Mouse (Mus musculus): ENCODE data around the gene Sertad2. TPM values are rescaled to one million over a fixed set of nuclear protein-coding genes. Genes with fewer than 3 reads are reported as not detected.

Gene Sertad2
- polyA plus RNA-seq, 2 experiments, result 11.6 to 22.5 TPM

DNA sequence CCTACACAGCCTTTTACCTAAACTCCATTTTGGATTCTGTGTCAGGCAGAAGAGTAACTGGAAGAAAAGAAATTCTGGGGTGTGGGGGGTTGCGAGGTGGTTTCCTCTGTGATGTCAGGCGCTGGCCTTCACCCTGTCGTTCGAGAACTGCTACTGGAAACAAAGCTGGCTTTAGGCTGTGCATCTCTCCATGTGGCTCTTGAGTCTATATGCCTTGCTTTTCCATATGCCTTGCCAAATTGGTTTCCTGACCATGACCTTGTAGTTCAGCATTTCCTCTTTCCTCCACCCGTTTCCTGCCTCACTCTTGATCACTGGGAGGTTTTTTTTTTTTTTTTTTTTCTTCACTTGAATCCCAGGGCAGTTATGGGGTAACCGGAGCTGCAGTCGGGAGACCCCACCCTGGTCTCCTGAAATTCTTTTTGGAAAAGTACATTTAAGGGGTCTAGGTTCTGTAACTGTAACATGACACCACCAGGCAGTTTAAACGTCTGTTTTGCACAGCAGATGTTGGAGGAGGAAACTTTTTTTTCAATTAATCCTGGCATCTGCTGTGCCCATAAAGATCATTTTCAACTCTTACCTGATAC is 33.1 kb downstream of the Sertad2 start:
- no peak overlapping the region for H3K4me3 ChIP-seq (ENCODE audit: insufficient read depth in 1 of 2, low read depth in 2 of 2, low read length in 2 of 2)
- no peaks in the 10 kb centered on the region for H3K9me3 ChIP-seq (ENCODE audit: control insufficient read depth, low read length)
- H3K27me3 ChIP-seq (ENCODE audit: control insufficient read depth, insufficient read depth, low read length), result no peaks in the 10 kb centered on the region
- DNase-seq (ENCODE audit: low read depth in 3 of 3, low spot score in 3 of 3), result no peak
- no peak overlapping the region for H3K4me2 ChIP-seq (ENCODE audit: low read depth)
- TF ChIP-seq CTCF (IDR thresholded peaks at IDR 0.05; ENCODE audit: low read depth) (no peak), EP300 (IDR thresholded peaks at IDR 0.05; ENCODE audit: low read depth) (no peak)
- H3K4me1 ChIP-seq (replicated peaks; ENCODE audit: control insufficient read depth in 2 of 2, insufficient read depth in 2 of 2, low read length in 1 of 2), result no peaks in the 10 kb centered on the region; a peak in 1 of 4 replicates
- WGBS (ENCODE audit: insufficient replicate concordance), result 32% methylated on average over 8 of the region's 8 CpGs
- no peaks in the 10 kb centered on the region for H3K36me3 ChIP-seq (replicated peaks; ENCODE audit: control insufficient read depth, insufficient read depth, low read depth)
- ATAC-seq (ENCODE audit: insufficient read depth), result no peak
- no peak overlapping the region for H3K9ac ChIP-seq (replicated peaks)
- no peak overlapping the region for H3K27ac ChIP-seq

DNA sequence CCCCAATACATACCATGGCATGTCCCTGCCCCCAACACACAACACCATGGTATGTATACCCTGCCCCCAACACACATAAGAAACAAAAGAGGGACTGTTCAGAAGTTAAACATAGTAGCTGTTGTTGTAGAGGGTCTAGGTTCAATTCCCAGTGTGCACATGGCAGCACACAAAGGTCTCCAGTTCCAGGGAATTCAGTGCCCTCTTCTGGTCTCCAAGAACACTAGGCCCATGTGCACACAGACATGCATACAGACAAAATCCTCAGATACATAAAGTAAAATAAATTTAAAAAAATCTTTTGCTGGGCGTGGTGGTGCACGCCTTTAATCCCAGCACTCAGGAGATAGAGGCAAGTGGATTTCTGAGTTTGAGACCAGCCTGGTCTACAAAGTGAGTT is 39.7 kb downstream of the Sertad2 start:
- H3K27ac ChIP-seq, result no peak overlapping the region

DNA sequence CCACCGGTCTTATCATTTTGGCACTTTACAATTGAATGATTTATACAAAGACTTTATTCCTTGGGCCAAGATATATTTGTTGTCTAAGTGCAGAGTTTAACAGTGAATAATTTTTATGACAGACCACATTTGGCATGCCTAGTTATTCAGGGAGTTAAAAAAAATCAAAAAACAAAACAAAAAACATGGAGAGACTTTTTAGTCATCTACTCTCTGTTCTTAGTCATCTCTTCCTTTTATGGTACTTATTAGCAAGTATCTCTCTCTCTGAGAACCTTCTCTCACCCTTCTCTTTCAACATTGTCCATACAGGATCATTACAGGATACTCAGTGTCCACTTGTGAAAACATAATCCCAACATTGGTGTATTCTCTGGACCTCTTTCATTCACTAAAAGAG is 42.2 kb downstream of the Sertad2 start:
- DNase-seq (ENCODE audit: low read depth in 3 of 3, low spot score in 3 of 3), result no peak
- Histone ChIP-seq H3K4me2 (ENCODE audit: low read depth) (no peak overlapping the region), H3K36me3 (replicated peaks; ENCODE audit: control insufficient read depth, insufficient read depth, low read depth) (no peaks in the 10 kb centered on the region), H3K9me3 (ENCODE audit: control insufficient read depth, low read length) (no peaks in the 10 kb centered on the region), H3K27me3 (ENCODE audit: control insufficient read depth, insufficient read depth, low read length) (no peaks in the 10 kb centered on the region), H3K9ac (replicated peaks) (no peak overlapping the region), H3K27ac (no peak overlapping the region), H3K4me3 (ENCODE audit: insufficient read depth in 1 of 2, low read depth in 2 of 2, low read length in 2 of 2) (no peak overlapping the region), H3K4me1 (replicated peaks; ENCODE audit: control insufficient read depth in 2 of 2, insufficient read depth in 2 of 2, low read length in 1 of 2) (0 out of 4 replicates have a peak, but pooled peaks cover 0 to 2% of the 10 kb centered on the region in 2 experiments)
- no peak for ATAC-seq (ENCODE audit: insufficient read depth)
- TF ChIP-seq CTCF (IDR thresholded peaks at IDR 0.05; ENCODE audit: low read depth), result no peak
- no peak for TF ChIP-seq EP300 (IDR thresholded peaks at IDR 0.05; ENCODE audit: low read depth)
- WGBS (ENCODE audit: insufficient replicate concordance), result 52% methylated on average over 1 of the region's 1 CpGs

More for the DNA sequence above, 39.7 kb downstream of the Sertad2 start:
- Histone ChIP-seq H3K9ac (replicated peaks) (no peak overlapping the region), H3K36me3 (replicated peaks; ENCODE audit: control insufficient read depth, insufficient read depth, low read depth) (no peaks in the 10 kb centered on the region), H3K4me2 (ENCODE audit: low read depth) (no peak overlapping the region), H3K9me3 (ENCODE audit: control insufficient read depth, low read length) (no peaks in the 10 kb centered on the region), H3K27me3 (ENCODE audit: control insufficient read depth, insufficient read depth, low read length) (no peaks in the 10 kb centered on the region), H3K4me3 (ENCODE audit: insufficient read depth in 1 of 2, low read depth in 2 of 2, low read length in 2 of 2) (no peak overlapping the region), H3K4me1 (replicated peaks; ENCODE audit: control insufficient read depth in 2 of 2, insufficient read depth in 2 of 2, low read length in 1 of 2) (0 out of 4 replicates have a peak, but pooled peaks cover 0 to 2% of the 10 kb centered on the region in 2 experiments)
- no peak for DNase-seq (ENCODE audit: low read depth in 3 of 3, low spot score in 3 of 3)
- 66% methylated on average over 2 of the region's 2 CpGs for WGBS (ENCODE audit: insufficient replicate concordance)
- ATAC-seq (ENCODE audit: insufficient read depth), result no peak
- no peak for TF ChIP-seq EP300 (IDR thresholded peaks at IDR 0.05; ENCODE audit: low read depth)
- no peak for TF ChIP-seq CTCF (IDR thresholded peaks at IDR 0.05; ENCODE audit: low read depth)

DNA sequence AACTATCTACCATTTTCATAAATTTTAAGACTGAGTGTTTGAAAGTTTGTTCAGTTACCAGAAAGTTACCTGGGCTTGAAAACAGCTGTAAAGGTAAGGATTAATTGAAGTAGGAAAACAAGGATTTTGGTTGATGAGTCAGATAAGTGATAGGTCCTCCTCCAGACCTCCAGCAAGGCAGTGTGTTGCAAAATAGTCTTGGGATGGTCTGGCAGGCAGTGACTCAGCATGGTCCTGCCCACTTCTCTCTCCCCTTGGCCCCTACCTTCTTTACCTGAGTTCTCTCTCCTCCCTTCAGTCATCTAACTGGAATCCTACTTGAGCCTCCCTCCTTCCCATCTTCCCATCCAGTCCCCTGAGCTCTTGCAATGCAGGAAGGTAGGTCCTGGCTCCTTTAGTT is 43.1 kb downstream of the Sertad2 start:
- H3K4me2 ChIP-seq (ENCODE audit: low read depth), result no peak overlapping the region
- 0 out of 4 replicates have a peak, but pooled peaks cover 0 to 2% of the 10 kb centered on the region in 2 experiments for H3K4me1 ChIP-seq (replicated peaks; ENCODE audit: control insufficient read depth in 2 of 2, insufficient read depth in 2 of 2, low read length in 1 of 2)
- no peaks in the 10 kb centered on the region for H3K9me3 ChIP-seq (ENCODE audit: control insufficient read depth, low read length)
- no peaks in the 10 kb centered on the region for H3K27me3 ChIP-seq (ENCODE audit: control insufficient read depth, insufficient read depth, low read length)
- DNase-seq (ENCODE audit: low read depth in 3 of 3, low spot score in 3 of 3), result no peak
- no peak for TF ChIP-seq CTCF (IDR thresholded peaks at IDR 0.05; ENCODE audit: low read depth)
- TF ChIP-seq EP300 (IDR thresholded peaks at IDR 0.05; ENCODE audit: low read depth), result no peak
- H3K4me3 ChIP-seq (ENCODE audit: insufficient read depth in 1 of 2, low read depth in 2 of 2, low read length in 2 of 2), result no peak overlapping the region
- no peak overlapping the region for H3K9ac ChIP-seq (replicated peaks)
- no peaks in the 10 kb centered on the region for H3K36me3 ChIP-seq (replicated peaks; ENCODE audit: control insufficient read depth, insufficient read depth, low read depth)
- ATAC-seq (ENCODE audit: insufficient read depth), result no peak
- H3K27ac ChIP-seq, result no peak overlapping the region

DNA sequence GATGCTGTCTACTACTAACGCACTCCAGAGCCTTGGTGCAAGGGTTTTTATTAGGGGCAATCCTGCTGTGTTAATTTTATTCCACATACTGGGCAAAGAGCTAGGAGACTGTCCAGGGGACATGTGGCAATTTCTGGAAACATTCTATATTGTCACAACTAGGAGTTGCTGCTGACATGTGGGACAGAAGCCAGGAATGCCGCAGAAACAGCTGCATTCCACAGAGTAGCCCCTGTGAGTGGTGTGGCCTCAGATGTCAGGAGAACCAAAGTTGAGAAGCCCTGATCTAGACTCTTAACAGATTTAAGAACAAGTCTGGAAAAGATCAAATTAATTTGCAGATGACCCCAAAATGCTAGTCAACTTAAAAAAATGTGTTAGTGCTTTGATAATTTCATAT is 46.3 kb downstream of the Sertad2 start:
- Histone ChIP-seq H3K4me2 (ENCODE audit: low read depth) (no peak overlapping the region), H3K36me3 (replicated peaks; ENCODE audit: control insufficient read depth, insufficient read depth, low read depth) (no peaks in the 10 kb centered on the region), H3K9me3 (ENCODE audit: control insufficient read depth, low read length) (no peaks in the 10 kb centered on the region), H3K9ac (replicated peaks) (no peak overlapping the region), H3K4me3 (ENCODE audit: insufficient read depth in 1 of 2, low read depth in 2 of 2, low read length in 2 of 2) (no peak overlapping the region), H3K27me3 (ENCODE audit: control insufficient read depth, insufficient read depth, low read length) (no peaks in the 10 kb centered on the region), H3K27ac (no peak overlapping the region), H3K4me1 (replicated peaks; ENCODE audit: control insufficient read depth in 2 of 2, insufficient read depth in 2 of 2, low read length in 1 of 2) (0 out of 4 replicates have a peak, but pooled peaks cover 0 to 2% of the 10 kb centered on the region in 2 experiments)
- ATAC-seq (ENCODE audit: insufficient read depth), result no peak
- WGBS (ENCODE audit: insufficient replicate concordance), result 57% methylated on average over 2 of the region's 2 CpGs
- no peak for TF ChIP-seq CTCF (IDR thresholded peaks at IDR 0.05; ENCODE audit: low read depth)
- no peak for TF ChIP-seq EP300 (IDR thresholded peaks at IDR 0.05; ENCODE audit: low read depth)
- DNase-seq (ENCODE audit: low read depth in 3 of 3, low spot score in 3 of 3), result no peak
